Comparison of ENCODE assay signal across 7 mouse cellular contexts in the genomic region with DNA sequence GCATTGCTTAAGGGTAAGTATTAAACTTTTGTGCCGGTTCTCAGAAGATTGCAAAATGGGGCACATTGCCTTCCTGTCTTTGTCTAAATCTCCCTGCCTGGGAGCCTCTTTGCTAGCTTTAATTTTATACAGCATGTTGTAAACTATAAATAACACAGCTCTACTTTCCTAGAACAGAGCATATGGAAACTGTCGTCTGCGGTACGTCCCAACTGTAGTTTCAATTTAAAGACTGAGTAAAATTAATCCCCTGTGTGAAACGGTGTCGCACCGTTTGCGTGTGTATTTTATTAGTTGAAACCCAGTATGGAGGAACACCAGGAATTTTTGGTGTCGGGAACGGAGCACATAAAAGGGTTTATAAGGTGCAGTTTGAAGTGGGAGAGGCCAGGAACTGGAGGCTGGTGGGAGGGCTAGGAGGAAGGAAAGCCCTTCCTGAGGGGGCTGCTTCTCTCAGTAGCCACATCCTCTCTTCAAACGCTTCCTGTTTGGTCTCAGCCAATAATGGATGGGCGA.
DNase-seq lines count a peak whose midpoint lies in the region; ATAC-seq and TF ChIP-seq lines count a peak whose summit lies in the region.

No protein-coding gene starts in this region.

- H3K27me3 ChIP-seq in ES-Bruce4 (ENCODE audit: control insufficient read depth, insufficient read depth, low read length, poor library complexity, severe bottlenecking): no peaks in the 10 kb centered on the region
- H3K27me3 ChIP-seq in intestine, postnatal 0 days (replicated peaks; ENCODE audit: control insufficient read depth, insufficient read depth, low read length): no peaks in the 10 kb centered on the region
- peaks cover 8% of the 10 kb centered on the region for H3K27me3 ChIP-seq in liver, embryonic 16.5 days (ENCODE audit: control insufficient read depth, insufficient read depth, low read depth, low read length)
- no peaks in the 10 kb centered on the region for H3K27me3 ChIP-seq in neural tube, embryonic 12.5 days (replicated peaks)

- H3K4me2 ChIP-seq in intestine, postnatal 0 days (replicated peaks; ENCODE audit: low read depth): peak overlapping the region; percentile 73
- peak overlapping the region; percentile 74 for H3K4me2 ChIP-seq in liver, embryonic 16.5 days (ENCODE audit: low read depth, low read length)
- peak overlapping the region; percentile 65 for H3K4me2 ChIP-seq in neural tube, embryonic 12.5 days (replicated peaks)

- no peak for TF ChIP-seq POLR2A in ES-Bruce4 (IDR thresholded peaks at IDR 0.05; ENCODE audit: insufficient read depth, low read length)

- H3K9ac ChIP-seq in ES-Bruce4 (ENCODE audit: low read depth, poor library complexity, severe bottlenecking): peak overlapping the region; percentile 47
- peak overlapping the region; percentile 23; the same call in 1 of the 2 replicates for H3K9ac ChIP-seq in intestine, postnatal 0 days (ENCODE audit: low read depth, low read length)
- peak overlapping the region; percentile 40 for H3K9ac ChIP-seq in liver, embryonic 16.5 days (ENCODE audit: low read depth, low read length)
- H3K9ac ChIP-seq in neural tube, embryonic 12.5 days: peak overlapping the region; percentile 10; the same call in 1 of the 2 replicates

- H3K9me3 ChIP-seq in ES-Bruce4 (replicated peaks; ENCODE audit: control insufficient read depth, insufficient read depth, low read length, poor library complexity, severe bottlenecking): peaks cover 12% of the 10 kb centered on the region
- no peaks in the 10 kb centered on the region for H3K9me3 ChIP-seq in intestine, postnatal 0 days (ENCODE audit: control insufficient read depth)
- H3K9me3 ChIP-seq in liver, embryonic 16.5 days (replicated peaks; ENCODE audit: control insufficient read depth, low read length): no peaks in the 10 kb centered on the region
- no peaks in the 10 kb centered on the region for H3K9me3 ChIP-seq in neural tube, embryonic 12.5 days

- DNase-seq in ZHBTc4 (ENCODE audit: low read depth, low spot score): peak; percentile 35
- no peak for DNase-seq in cerebellum, adult 11 months

- no peak overlapping the region for H3K4me3 ChIP-seq in ES-Bruce4 (ENCODE audit: low read depth, low read length)
- H3K4me3 ChIP-seq in intestine, postnatal 0 days (ENCODE audit: low read depth, low read length): peak overlapping the region; percentile 32
- H3K4me3 ChIP-seq in liver, embryonic 16.5 days (ENCODE audit: low read depth, low read length): peak overlapping the region; percentile 54
- H3K4me3 ChIP-seq in neural tube, embryonic 12.5 days: no peak overlapping the region

- peak; percentile 67 for ATAC-seq in granulocyte monocyte progenitor cell, adult 5-6 weeks (replicated peaks; ENCODE audit: poor library complexity, severe bottlenecking)
- ATAC-seq in intestine, postnatal 0 days: peak; percentile 36
- 0 out of 2 replicates have a peak, but pooled peaks have one; percentile 5 for ATAC-seq in liver, embryonic 16.5 days (ENCODE audit: low read depth)
- 0 out of 2 replicates have a peak, but pooled peaks have one; percentile 9 for ATAC-seq in neural tube, embryonic 12.5 days (ENCODE audit: low FRiP score, low read depth)

- no peak for TF ChIP-seq EP300 in ES-Bruce4 (IDR thresholded peaks at IDR 0.05; ENCODE audit: insufficient read depth, low read depth, low read length)

- TF ChIP-seq CTCF in ES-Bruce4 (IDR thresholded peaks at IDR 0.05; ENCODE audit: low read depth, low read length): no peak
- no peak for TF ChIP-seq CTCF in intestine, postnatal 0 days (IDR thresholded peaks at IDR 0.05; ENCODE audit: low read depth)

- H3K36me3 ChIP-seq in ES-Bruce4 (ENCODE audit: control insufficient read depth, insufficient read depth, low read length, poor library complexity, severe bottlenecking): no peaks in the 10 kb centered on the region
- no peaks in the 10 kb centered on the region for H3K36me3 ChIP-seq in intestine, postnatal 0 days (ENCODE audit: control insufficient read depth, insufficient read depth)
- H3K36me3 ChIP-seq in liver, embryonic 16.5 days (ENCODE audit: control insufficient read depth, insufficient read depth): no peaks in the 10 kb centered on the region
- H3K36me3 ChIP-seq in neural tube, embryonic 12.5 days: no peaks in the 10 kb centered on the region

- no peaks in the 10 kb centered on the region for H3K4me1 ChIP-seq in ES-Bruce4 (ENCODE audit: control insufficient read depth, insufficient read depth, low read length)
- peaks cover 8% of the 10 kb centered on the region for H3K4me1 ChIP-seq in intestine, postnatal 0 days (replicated peaks; ENCODE audit: control insufficient read depth, insufficient read depth, low read length)
- H3K4me1 ChIP-seq in liver, embryonic 16.5 days (ENCODE audit: control insufficient read depth, low read depth, low read length): peaks cover 17% of the 10 kb centered on the region
- peaks cover 36% of the 10 kb centered on the region for H3K4me1 ChIP-seq in neural tube, embryonic 12.5 days

- WGBS in intestine, postnatal 0 days: 1% methylated on average over 12 of the region's 12 CpGs
- whole genome bisulfite sequencing in liver, embryonic 16.5 days (ENCODE audit: insufficient replicate concordance): 1% methylated on average over 12 of the region's 12 CpGs
- WGBS in neural tube, embryonic 12.5 days: 1% methylated on average over 12 of the region's 12 CpGs

- peak overlapping the region; percentile 99 for H3K27ac ChIP-seq in ES-Bruce4 (ENCODE audit: insufficient read depth, low read length)
- H3K27ac ChIP-seq in intestine, postnatal 0 days (ENCODE audit: low read depth, low read length): peak overlapping the region; percentile 88
- H3K27ac ChIP-seq in liver, embryonic 16.5 days (ENCODE audit: low read length): peak overlapping the region; percentile 74
- peak overlapping the region; percentile 82 for H3K27ac ChIP-seq in neural tube, embryonic 12.5 days

Comparison
In these comparisons a context has a peak if more than half of its experiments do, and no peak if none do; other contexts are left out.
1. H3K4me3 ChIP-seq: peak in intestine, postnatal 0 days (single experiment) and liver, embryonic 16.5 days (single experiment); none in ES-Bruce4 (single experiment) and neural tube, embryonic 12.5 days (single experiment).
2. ATAC-seq: peak in every context shown above with its lines; median percentile 67 in granulocyte monocyte progenitor cell, adult 5-6 weeks; 36 in intestine, postnatal 0 days; 9 in neural tube, embryonic 12.5 days; 5 in liver, embryonic 16.5 days.
3. Peak in every context shown above with its lines, with median percentiles within 50 percentile points of each other: H3K27ac ChIP-seq, H3K9ac ChIP-seq and H3K4me2 ChIP-seq.